Comparison of ENCODE assay signal across 45 mouse cellular contexts in genomic region chr10:59581826-59582543, GRCm38 (mm10). TPM values are rescaled to one million over a fixed set of nuclear protein-coding genes. Genes with fewer than 3 reads are reported as not detected.
DNase-seq lines count a peak whose midpoint lies in the region; ATAC-seq and TF ChIP-seq lines count a peak whose summit lies in the region.
"Had no signal": no experiment of that assay in that cellular context is flagged by ENCODE, and none has a peak within 500 bp of the region (broad histone marks: within the 10 kb centered on the region; RNA-seq: fewer than 3 reads in every experiment).

No protein-coding gene starts in this region.

- no peak overlapping the region for H3K4me2 ChIP-seq in forebrain, postnatal 0 days (ENCODE audit: low read depth)
- H3K4me2 ChIP-seq in forebrain, embryonic 15.5 days (replicated peaks), result no peak overlapping the region
- no peak overlapping the region for H3K4me2 ChIP-seq in liver, embryonic 13.5 days
- H3K4me2 ChIP-seq: heart, embryonic 12.5 days; hindbrain, embryonic 15.5 days; limb, embryonic 13.5 days; neural tube, embryonic 12.5 days had no signal

- H3K4me1 ChIP-seq in forebrain, postnatal 0 days (ENCODE audit: insufficient read depth), result 0 out of 2 replicates have a peak, but pooled peaks cover 7% of the 10 kb centered on the region
- H3K4me1 ChIP-seq in forebrain, embryonic 15.5 days, result peaks cover 7% of the 10 kb centered on the region; the same call in 1 of the 2 replicates
- H3K4me1 ChIP-seq in liver, embryonic 13.5 days (replicated peaks), result peaks cover 46% of the 10 kb centered on the region

- H3K27ac ChIP-seq in forebrain, postnatal 0 days (ENCODE audit: low read depth, low read length), result 0 out of 2 replicates have a peak overlapping the region, but pooled peaks have one; percentile 35
- H3K27ac ChIP-seq in forebrain, embryonic 15.5 days (replicated peaks), result no peak overlapping the region
- peak overlapping the region; percentile 44; the same call in 1 of the 2 replicates for H3K27ac ChIP-seq in liver, embryonic 13.5 days
- H3K27ac ChIP-seq: hindbrain, embryonic 10.5 days; hindbrain, embryonic 15.5 days; layer of hippocampus, adult 2 months; left cerebral cortex, adult 2 months; limb, embryonic 13.5 days; macrophage; midbrain, embryonic 10.5 days; neural tube, embryonic 12.5 days; stomach, postnatal 0 days had no signal

- H3K9ac ChIP-seq in forebrain, postnatal 0 days, result no peak overlapping the region
- no peak overlapping the region for H3K9ac ChIP-seq in forebrain, embryonic 15.5 days (replicated peaks)
- H3K9ac ChIP-seq in liver, embryonic 13.5 days, result no peak overlapping the region
- H3K9ac ChIP-seq: heart, embryonic 12.5 days; hindbrain, embryonic 15.5 days; limb, embryonic 13.5 days; neural tube, embryonic 12.5 days had no signal

- peak; percentile 64 for ATAC-seq in forebrain, postnatal 0 days
- ATAC-seq in forebrain, embryonic 15.5 days (replicated peaks), result no peak
- ATAC-seq in liver, embryonic 13.5 days (ENCODE audit: low read depth), result peak; percentile 82
- ATAC-seq in megakaryocyte-erythroid progenitor cell, adult 5-6 weeks (replicated peaks; ENCODE audit: low FRiP score, low TSS enrichment, poor library complexity, severe bottlenecking), result peak; percentile 72
- ATAC-seq: activated CD4-positive, CD25-positive, alpha-beta regulatory T cell, adult 4 months had no signal

- no peaks in the 10 kb centered on the region for H3K27me3 ChIP-seq in forebrain, postnatal 0 days (ENCODE audit: insufficient read depth, low read length)
- H3K27me3 ChIP-seq in forebrain, embryonic 15.5 days, result no peaks in the 10 kb centered on the region
- no peaks in the 10 kb centered on the region for H3K27me3 ChIP-seq in liver, embryonic 13.5 days
- H3K27me3 ChIP-seq: heart, embryonic 12.5 days; hindbrain, embryonic 15.5 days; limb, embryonic 13.5 days; neural tube, embryonic 12.5 days had no signal

- no peak overlapping the region for H3K4me3 ChIP-seq in forebrain, postnatal 0 days (ENCODE audit: low read depth, low read length)
- H3K4me3 ChIP-seq in forebrain, embryonic 15.5 days, result no peak overlapping the region
- H3K4me3 ChIP-seq in liver, embryonic 13.5 days (replicated peaks), result no peak overlapping the region
- H3K4me3 ChIP-seq: erythroblast, embryonic 14.5 days; heart, embryonic 12.5 days; hindbrain, embryonic 10.5 days; hindbrain, embryonic 15.5 days; layer of hippocampus, adult 2 months; left cerebral cortex, adult 2 months; limb, embryonic 13.5 days; midbrain, embryonic 10.5 days; myocyte; neural tube, embryonic 12.5 days had no signal

- WGBS in forebrain, postnatal 0 days, result 20% methylated on average over 1 of the region's 1 CpGs
- 37% methylated on average over 1 of the region's 1 CpGs for WGBS in forebrain, embryonic 15.5 days
- 45% methylated on average over 1 of the region's 1 CpGs for WGBS in liver, embryonic 13.5 days (ENCODE audit: insufficient replicate concordance)

- no peaks in the 10 kb centered on the region; the same call in 1 of the 2 replicates for H3K36me3 ChIP-seq in forebrain, postnatal 0 days (ENCODE audit: insufficient read depth)
- no peaks in the 10 kb centered on the region for H3K36me3 ChIP-seq in forebrain, embryonic 15.5 days
- H3K36me3 ChIP-seq in liver, embryonic 13.5 days, result peaks cover 6% of the 10 kb centered on the region; the same call in 1 of the 2 replicates
- H3K36me3 ChIP-seq: hindbrain, embryonic 10.5 days; hindbrain, embryonic 15.5 days had no signal

- TF ChIP-seq POLR2A in brain, embryonic 14.5 days (IDR thresholded peaks at IDR 0.05; ENCODE audit: borderline replicate concordance, extremely low read depth, insufficient read depth, insufficient read length, poor library complexity, severe bottlenecking), result no peak

- intact Hi-C loops in heart, postnatal 14 days (cut with DNase I), result no loop called here

- TF ChIP-seq CTCF in forebrain, postnatal 0 days (IDR thresholded peaks at IDR 0.05; ENCODE audit: low read depth), result no peak
- TF ChIP-seq CTCF in brain, embryonic 14.5 days (IDR thresholded peaks at IDR 0.05; ENCODE audit: borderline replicate concordance, extremely low read depth, insufficient read depth, insufficient read length), result no peak

- no peaks in the 10 kb centered on the region for H3K9me3 ChIP-seq in forebrain, postnatal 0 days (ENCODE audit: low read length)
- H3K9me3 ChIP-seq in forebrain, embryonic 15.5 days, result no peaks in the 10 kb centered on the region
- H3K9me3 ChIP-seq in liver, embryonic 13.5 days (replicated peaks), result no peaks in the 10 kb centered on the region
- H3K9me3 ChIP-seq: heart, embryonic 12.5 days; hindbrain, embryonic 10.5 days; hindbrain, embryonic 15.5 days; limb, embryonic 13.5 days; midbrain, embryonic 10.5 days; neural tube, embryonic 12.5 days had no signal

- peak; percentile 25 for DNase-seq in forebrain, postnatal 0 days
- peak; percentile 30 for DNase-seq in brain, embryonic 14.5 days (ENCODE audit: low read depth)
- peak; percentile 50 for DNase-seq in liver, embryonic 13.5 days
- no peak for DNase-seq in cerebellum, postnatal 36 days
- no peak for DNase-seq in heart, postnatal 14 days
- DNase-seq: adrenal gland, adult 2 months; adrenal gland, postnatal 36 days; cerebellum, adult 11 months; cerebellum, adult 9-11 months; gastrocnemius, postnatal 36 days; heart, adult 18-20 months; kidney, adult 18-20 months; kidney, postnatal 36 days; lung, adult 2 months; lung, postnatal 10 days; right cerebral cortex, postnatal 4 days; thymus, adult 2 months; thymus, postnatal 36 days had no signal

RNA-seq across cellular contexts. Expression of gene Gm10322, which starts 33.9 kb away (rescaled TPM):
- total RNA-seq in forebrain, postnatal 0 days (2014; rRNA removed), result not detected in 2 replicates
- not detected in 2 replicates for polyA plus RNA-seq in forebrain, postnatal 0 days (2015; fragmentation: Nextera tagmentation; extraction: Ambion mirVana)
- polyA plus RNA-seq in forebrain, embryonic 15.5 days (2015; fragmentation: Nextera tagmentation; extraction: Ambion mirVana), result not detected in 2 replicates
- not detected in 2 replicates for polyA plus RNA-seq in brain, embryonic 14.5 days (2012; rRNA removed)
- not detected in 2 replicates for polyA plus RNA-seq in liver, embryonic 13.5 days (2015; fragmentation: Nextera tagmentation; extraction: Ambion mirVana)
- not detected in 2 replicates for total RNA-seq in megakaryocyte-erythroid progenitor cell, adult 5-6 weeks (2014; fragmentation: Nextera tagmentation)
- total RNA-seq in megakaryocyte-erythroid progenitor cell, adult 5-6 weeks (2017), result not detected in 2 replicates
- total RNA-seq in heart, postnatal 14 days (2021), result not detected
- total RNA-seq: adrenal gland, adult 2 months; adrenal gland, postnatal 36 days; common myeloid progenitor, adult 5-6 weeks; gastrocnemius, adult 18-20 months; gastrocnemius, postnatal 36 days; heart, adult 18-20 months; layer of hippocampus, adult 2 months; layer of hippocampus, postnatal 14 days; left cerebral cortex, adult 2 months; left cerebral cortex, postnatal 36 days had no signal
- polyA plus RNA-seq: activated CD4-positive, CD25-positive, alpha-beta regulatory T cell, adult 4 months; adrenal gland, adult 2 months; embryonic facial prominence, embryonic 14.5 days; erythroblast, embryonic 14.5 days; forebrain, embryonic 11.5 days; frontal cortex, adult 2 months; heart, embryonic 12.5 days; heart, postnatal 0 days; hindbrain, embryonic 10.5 days; hindbrain, embryonic 15.5 days; intestine, embryonic 14.5 days; kidney, embryonic 16.5 days; limb, embryonic 13.5 days; lung, adult 2 months; macrophage; midbrain, embryonic 10.5 days; midbrain, embryonic 16.5 days; neural tube, embryonic 12.5 days; spleen, adult 2 months; stomach, postnatal 0 days had no signal

RNA-seq across cellular contexts. Expression of gene Mcu, which starts 34.5 kb away (rescaled TPM):
- total RNA-seq in forebrain, postnatal 0 days (2014; rRNA removed), result 41.0 and 47.9 TPM in 2 replicates
- polyA plus RNA-seq in forebrain, postnatal 0 days (2015; fragmentation: Nextera tagmentation; extraction: Ambion mirVana), result 51.4 and 58.0 TPM in 2 replicates
- 22.1 and 22.8 TPM in 2 replicates for polyA plus RNA-seq in forebrain, embryonic 15.5 days (2015; fragmentation: Nextera tagmentation; extraction: Ambion mirVana)
- polyA plus RNA-seq in brain, embryonic 14.5 days (2012; rRNA removed), result 11.4 and 17.3 TPM in 2 replicates
- polyA plus RNA-seq in liver, embryonic 13.5 days (2015; fragmentation: Nextera tagmentation; extraction: Ambion mirVana), result 10.6 and 13.6 TPM in 2 replicates
- 8.3 and 18.9 TPM in 2 replicates for total RNA-seq in megakaryocyte-erythroid progenitor cell, adult 5-6 weeks (2014; fragmentation: Nextera tagmentation)
- 19.5 and 22.0 TPM in 2 replicates for total RNA-seq in megakaryocyte-erythroid progenitor cell, adult 5-6 weeks (2017)
- total RNA-seq in heart, postnatal 14 days (2021), result 10 to 100 TPM; 22.0 to 22.8 TPM

Comparison
In these comparisons a context has a peak if more than half of its experiments do, and no peak if none do; other contexts are left out.
1. DNase-seq: peak in forebrain, postnatal 0 days (single experiment), brain, embryonic 14.5 days (single experiment) and liver, embryonic 13.5 days (single experiment); none in cerebellum, postnatal 36 days (0 of 2) and heart, postnatal 14 days (0 of 2).